Mouse (Mus musculus): ENCODE data around the gene Lcor.

Lcor gene

DNA sequence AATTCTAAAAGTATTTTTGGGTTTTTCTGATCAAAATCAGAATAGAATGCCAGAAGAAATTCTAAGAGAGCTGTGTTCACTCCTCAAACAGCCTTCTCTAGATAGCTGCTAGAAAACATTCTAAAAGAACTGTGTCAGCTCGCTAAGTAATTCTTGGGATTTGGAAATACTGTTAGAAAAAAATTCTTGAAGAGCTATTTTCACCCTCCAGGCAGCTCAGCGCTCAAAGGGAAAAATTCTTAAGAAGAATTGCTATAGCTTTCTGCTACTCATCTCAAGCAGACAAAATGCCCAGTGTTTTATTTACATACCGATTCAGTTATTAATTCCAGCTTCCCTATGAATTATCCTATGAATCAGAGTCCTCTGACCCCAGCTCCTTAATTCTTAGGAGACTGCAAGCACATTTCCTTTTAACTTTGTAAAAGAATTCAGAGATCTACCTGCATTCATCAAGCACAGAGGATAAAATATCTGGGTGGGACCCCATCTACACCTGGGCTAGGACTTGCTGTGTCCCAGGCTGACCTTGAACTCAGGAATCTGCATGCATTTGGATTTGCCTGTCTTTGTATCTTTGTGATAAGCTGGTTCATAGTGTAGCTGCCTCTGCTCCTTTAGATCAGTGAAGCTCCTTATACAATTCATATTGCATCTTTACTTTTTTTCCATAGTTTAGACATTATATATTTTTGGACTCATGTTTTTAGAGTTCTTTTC is 5.7 kb upstream of the Lcor start:
- no peak for DNase-seq (ENCODE audit: low spot score)

DNA sequence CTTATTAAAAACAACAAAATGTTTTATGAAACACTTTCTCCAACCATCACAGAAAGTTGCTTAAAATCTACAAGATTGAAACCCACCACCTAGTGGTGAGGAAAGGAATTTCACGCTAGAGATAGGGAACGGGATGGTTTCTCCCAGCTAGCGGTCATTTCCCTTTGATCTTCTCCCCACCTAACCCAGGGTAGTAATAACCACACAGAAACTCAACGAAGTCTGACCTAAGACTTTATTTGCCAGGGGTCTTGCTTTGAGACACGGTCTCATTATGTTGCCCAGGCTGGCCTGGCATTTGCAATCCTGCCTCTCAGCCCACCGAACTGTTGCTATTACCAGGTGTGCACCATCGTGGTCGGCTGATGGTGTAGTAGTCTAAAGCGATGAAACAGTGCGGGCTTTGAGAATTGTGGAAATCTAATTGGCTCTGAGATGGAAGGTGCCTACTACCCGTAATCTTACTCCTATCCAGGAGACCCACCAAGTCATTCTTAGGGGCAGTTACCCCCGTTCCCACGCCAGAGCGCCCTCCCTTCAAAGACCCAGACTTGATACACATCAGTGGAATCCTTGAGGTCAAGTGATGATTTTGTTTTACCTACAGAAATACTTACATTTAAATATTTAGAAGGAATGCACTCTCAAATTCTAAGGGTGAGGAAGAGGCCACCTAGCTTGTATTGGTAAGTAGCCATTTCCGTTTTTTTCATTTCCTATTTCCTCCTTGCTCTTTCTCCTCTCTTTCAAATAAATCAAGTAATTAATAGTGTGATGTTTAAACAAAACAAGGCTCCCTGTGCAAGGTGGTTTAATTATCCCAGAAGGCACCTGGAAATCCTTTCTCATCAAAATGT is 1.2 kb upstream of the Lcor start:
- DNase-seq (ENCODE audit: low spot score), result peak; percentile 80

DNA sequence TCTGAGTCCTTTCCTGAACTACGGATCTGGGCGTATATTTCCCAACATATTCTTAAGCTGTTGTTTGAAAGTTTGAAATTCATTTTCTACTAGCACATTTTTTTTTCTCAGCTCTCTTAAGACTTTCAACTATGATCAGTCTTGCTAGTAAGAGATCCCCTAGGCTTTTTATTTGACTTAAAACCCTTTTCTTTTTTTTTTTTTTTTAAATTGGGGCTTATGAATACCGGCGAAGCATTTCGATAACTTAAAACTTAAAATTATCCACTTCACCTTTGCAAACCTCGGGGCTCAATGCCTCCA is 599 bp upstream of the Lcor start:
- no peak for DNase-seq (ENCODE audit: low spot score)

DNA sequence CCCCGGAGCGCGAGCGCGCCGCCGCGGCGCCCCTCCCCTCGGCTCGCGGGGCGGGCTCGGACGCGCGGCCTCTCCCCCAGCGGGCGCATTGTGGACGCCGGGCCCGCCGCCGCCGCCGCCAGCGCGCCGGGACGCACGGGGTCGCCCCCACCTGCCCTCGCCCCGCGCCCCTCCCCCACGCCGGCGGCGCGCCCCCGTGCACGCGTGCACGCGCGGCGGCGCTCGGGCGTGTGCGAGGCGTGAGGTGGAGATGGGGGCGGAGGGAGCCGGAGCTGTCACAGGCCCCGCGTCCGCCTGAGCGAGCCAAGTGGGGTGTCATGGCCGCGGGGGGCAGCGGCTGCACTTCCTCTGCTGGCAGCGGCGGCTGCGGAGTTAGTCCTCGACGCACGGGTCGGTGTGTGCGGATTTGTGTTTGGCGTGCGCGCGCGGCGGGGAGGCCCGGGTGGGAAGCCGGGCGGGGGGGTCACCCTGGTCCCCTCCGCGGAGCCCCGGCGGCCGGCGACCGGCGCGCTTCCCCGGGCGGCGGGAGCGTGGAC is 540 bp downstream of the Lcor start:
- DNase-seq (ENCODE audit: low spot score), result peak; percentile 54

- DNase-seq (ENCODE audit: low spot score), result no peak
These were observed 1.1 kb downstream of the Lcor start for GRCm38 (mm10) chr19:41483445-41484040.

DNA sequence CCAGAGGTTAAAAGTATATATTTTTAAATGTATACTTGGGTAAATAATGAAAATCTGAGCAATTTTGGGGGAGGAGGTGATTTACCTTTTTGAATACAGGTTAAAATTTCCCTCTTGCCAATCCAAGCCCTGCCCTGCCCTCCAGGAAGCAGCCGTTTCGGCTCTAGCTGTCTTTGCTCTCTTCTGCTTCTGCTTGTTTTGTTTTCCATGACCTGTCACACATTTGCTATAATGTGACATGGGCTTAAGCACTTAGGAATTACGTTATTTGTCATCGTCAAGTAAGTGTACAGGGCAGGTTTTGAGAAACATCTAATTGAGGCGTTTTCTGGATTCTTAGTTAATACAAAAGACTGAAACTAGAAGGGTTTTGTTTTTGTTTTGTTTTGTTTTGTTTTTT is 1.9 kb downstream of the Lcor start:
- DNase-seq (ENCODE audit: low spot score), result no peak

- peak; percentile 51 for DNase-seq (ENCODE audit: low spot score)
These were observed 13.1 kb downstream of the Lcor start for GRCm38 (mm10) chr19:41495382-41496032.

DNA sequence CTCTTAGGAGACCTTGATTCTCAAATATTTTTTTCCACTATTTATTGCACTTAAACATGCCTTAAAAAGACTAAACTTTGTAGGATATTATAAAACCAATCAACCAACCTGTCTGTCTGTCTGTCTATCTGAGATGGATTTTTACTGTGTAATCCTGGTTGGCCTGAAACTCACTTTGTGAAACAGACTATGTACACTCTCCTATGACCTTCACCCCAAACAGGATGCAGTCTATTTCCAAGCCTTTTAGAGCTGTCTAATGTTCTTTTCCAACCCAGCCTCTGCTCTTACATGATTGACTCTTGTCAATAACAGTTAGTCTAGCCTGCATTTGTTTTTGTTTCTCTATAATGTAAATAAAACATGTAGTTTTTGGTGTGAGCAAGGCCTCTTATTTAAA is 13.6 kb downstream of the Lcor start:
- no peak for DNase-seq (ENCODE audit: low spot score)

DNA sequence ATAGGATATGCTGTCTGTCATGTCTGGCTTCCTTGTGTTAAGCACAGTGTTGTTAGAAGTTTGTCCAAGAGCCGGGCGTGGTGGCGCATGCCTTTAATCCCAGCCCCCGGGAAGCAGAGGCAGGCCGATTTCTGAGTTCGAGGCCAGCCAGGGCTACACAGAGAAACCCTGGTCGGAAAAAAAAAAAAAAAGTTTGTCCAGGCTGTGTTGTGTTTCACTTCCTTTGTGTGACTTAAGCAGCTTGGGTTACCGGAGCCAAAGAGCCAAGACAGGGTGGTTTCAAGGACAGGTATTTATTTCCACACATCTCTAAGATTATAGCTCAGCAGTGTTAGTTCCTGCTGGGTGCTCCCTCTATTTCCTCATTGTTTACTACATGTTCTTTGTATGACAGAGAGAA is 25.4 kb downstream of the Lcor start:
- no peak for DNase-seq (ENCODE audit: low spot score)

GRCm38 (mm10) chr19:41514836-41515235 is 32.4 kb downstream of the Lcor start:
- no peak for DNase-seq (ENCODE audit: low spot score)

GRCm38 (mm10) chr19:41515549-41515948 is 33.1 kb downstream of the Lcor start:
- peak; percentile 47 for DNase-seq (ENCODE audit: low spot score)

DNA sequence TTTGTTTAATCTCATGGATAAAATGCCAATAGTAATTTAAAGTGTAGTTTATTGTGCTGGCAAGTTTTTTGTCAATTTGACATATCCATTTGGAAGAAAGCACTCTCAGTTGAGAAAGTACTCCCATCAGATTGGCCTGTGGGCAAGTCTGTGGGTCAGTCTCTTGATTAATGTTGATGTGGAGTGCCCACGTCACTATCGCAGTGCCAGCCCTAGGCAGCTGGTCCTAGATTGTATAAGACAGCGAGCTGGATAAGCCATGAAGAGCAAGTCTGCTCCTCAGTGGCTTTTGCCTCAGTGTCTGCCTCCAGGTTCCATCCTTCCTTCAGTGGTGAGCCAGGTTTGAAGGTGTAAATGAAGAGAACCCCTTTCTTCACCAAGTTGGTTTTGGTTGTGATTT is 34.6 kb downstream of the Lcor start:
- DNase-seq (ENCODE audit: low spot score), result no peak

DNA sequence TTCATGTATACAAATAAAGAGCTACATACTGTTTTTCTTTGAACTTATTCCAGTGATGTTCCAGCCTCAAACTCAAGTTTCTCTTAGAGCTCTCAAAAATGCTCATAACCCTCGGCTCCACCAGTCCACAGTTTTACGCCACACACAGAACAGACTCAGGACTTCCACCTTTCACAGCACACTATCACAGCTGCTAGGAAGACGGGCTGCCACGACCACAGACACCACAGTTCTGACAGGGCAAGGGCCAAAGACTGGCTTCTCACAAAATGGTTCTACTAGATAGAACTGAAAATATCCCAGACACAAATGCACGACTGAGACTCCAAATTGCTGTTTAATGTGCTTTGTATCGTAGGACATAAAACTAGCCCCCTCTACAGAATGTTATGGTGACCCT is 36.7 kb downstream of the Lcor start:
- no peak for DNase-seq (ENCODE audit: low spot score)

DNA sequence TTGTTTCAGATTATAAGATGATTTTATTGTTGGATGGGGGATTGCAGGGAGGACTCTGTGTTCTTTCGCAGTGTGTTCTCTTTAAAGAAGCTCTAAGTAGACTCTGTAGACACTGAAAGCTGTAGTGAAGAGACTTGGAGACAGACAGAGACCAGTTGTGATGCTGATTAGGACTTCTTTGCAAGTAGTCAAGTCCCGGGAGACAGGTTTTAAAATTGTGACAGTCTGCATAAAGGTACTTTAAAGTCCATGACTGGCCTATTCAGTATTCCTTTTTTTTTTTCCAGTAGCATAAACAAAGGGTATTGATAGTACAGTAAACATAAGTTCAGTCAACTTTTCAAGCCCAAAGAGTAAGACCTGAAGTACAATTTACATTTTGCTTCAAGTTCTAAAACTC is 39.8 kb downstream of the Lcor start:
- DNase-seq (ENCODE audit: low spot score), result no peak

DNA sequence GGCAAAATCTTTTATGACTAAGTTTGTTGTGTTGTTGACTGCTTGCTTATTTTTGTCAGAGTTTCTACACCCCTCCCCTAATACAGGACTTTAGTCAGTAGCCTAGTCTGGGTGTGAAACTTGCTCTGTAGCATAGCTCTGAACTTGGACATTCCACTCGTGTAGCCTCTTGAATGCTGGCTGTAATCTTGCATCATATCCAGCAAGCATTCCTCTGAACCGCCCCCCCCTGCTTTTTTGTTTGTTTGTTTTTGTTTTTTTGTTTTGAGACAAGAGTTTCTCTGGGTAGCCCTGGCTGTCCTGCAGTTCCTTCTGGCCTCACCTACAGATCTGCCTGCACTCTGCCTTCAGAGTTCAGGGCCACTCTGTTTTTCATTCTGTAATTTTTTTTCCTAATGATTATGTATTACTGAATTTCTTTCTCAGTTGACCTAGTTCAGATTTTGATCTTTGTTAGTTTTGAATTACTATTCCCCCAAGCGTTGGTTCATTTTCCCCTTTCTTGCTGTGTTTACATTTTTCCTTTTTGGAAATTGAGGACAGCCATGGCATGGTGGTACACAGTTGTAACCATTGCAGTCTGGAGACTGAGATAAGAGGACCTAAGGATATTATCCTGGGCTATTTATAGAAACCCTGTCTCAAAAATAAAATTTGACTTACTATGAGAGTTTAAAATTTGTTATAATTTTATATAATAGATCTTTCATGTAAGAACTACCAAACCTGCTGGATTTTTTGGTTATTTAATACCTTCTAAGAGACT is 41.5 kb downstream of the Lcor start:
- DNase-seq (ENCODE audit: low spot score), result no peak

- no peak for DNase-seq (ENCODE audit: low spot score)
These were observed 46.7 kb downstream of the Lcor start for GRCm38 (mm10) chr19:41529169-41529568.

- DNase-seq (ENCODE audit: low spot score), result no peak
These were observed 51.6 kb downstream of the Lcor start for GRCm38 (mm10) chr19:41534021-41534420.

DNA sequence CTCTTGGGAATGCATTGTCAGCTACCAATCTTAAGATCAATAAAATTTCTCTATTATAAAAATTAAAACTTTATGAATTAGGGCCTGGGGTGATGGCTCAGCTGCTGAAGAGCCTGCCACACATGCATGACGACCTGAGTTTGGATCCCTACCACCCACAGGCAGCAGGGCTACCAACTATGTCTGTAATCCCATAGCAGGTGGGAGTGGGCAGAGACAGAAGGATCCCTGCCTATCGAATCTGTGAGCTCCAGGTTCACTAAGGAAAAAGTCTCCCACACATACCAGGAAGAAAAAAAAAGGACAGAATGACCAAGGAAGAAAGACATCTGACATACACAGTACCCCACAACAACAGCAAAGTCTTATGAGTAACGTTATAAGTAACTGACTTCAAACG is 74.5 kb downstream of the Lcor start:
- DNase-seq (ENCODE audit: low spot score), result no peak

DNA sequence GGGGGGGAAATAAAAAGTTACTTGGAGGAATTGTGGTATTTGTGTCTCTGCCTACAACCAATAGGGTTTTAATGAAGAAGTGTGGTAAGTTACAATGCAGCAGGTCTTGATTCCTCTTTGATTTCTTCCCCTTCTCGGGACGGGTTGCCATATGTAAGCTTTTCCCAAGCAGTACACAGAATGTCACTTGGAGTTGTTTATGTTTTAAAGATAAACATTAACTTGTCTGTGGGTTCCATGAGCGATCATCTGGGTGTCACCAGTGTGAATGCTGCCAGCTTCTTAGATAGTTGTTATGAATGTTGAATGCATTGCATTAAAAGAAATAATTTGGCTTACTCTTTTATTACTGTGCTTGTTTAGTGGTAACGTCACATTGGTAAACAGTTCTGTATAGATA is 75.1 kb downstream of the Lcor start:
- no peak for DNase-seq (ENCODE audit: low spot score)

- no peak for DNase-seq (ENCODE audit: low spot score)
These were observed 76.6 kb downstream of the Lcor start for GRCm38 (mm10) chr19:41558891-41559486.

GRCm38 (mm10) chr19:41560856-41561255 is 78.4 kb downstream of the Lcor start:
- DNase-seq (ENCODE audit: low spot score), result no peak
